Mouse (Mus musculus): ENCODE data around the gene Cdkn2c.

The Cdkn2c gene

GRCm38 (mm10) chr4:109657021-109657850 lies 9.8 kb downstream of the Cdkn2c start:
- peak; percentile 30 for DNase-seq (ENCODE audit: low spot score)

GRCm38 (mm10) chr4:109656301-109656700 lies 10.7 kb downstream of the Cdkn2c start:
- no peak for DNase-seq (ENCODE audit: low spot score)

GRCm38 (mm10) chr4:109655738-109656137 lies 11.3 kb downstream of the Cdkn2c start:
- no peak for DNase-seq (ENCODE audit: low spot score)

- DNase-seq (ENCODE audit: low spot score): no peak
Observed at GRCm38 (mm10) chr4:109654701-109655100, 12.3 kb downstream of the Cdkn2c start.

GRCm38 (mm10) chr4:109653251-109653650 lies 13.7 kb downstream of the Cdkn2c start:
- DNase-seq (ENCODE audit: low spot score): no peak

- no peak for DNase-seq (ENCODE audit: low spot score)
Observed at GRCm38 (mm10) chr4:109649331-109649730, 17.7 kb downstream of the Cdkn2c start.

- DNase-seq (ENCODE audit: low spot score): no peak
Observed at GRCm38 (mm10) chr4:109647281-109647680, 19.7 kb downstream of the Cdkn2c start.

GRCm38 (mm10) chr4:109641451-109641850 lies 25.5 kb downstream of the Cdkn2c start:
- no peak for DNase-seq (ENCODE audit: low spot score)

GRCm38 (mm10) chr4:109640141-109640540 lies 26.8 kb downstream of the Cdkn2c start:
- DNase-seq (ENCODE audit: low spot score): no peak

GRCm38 (mm10) chr4:109639356-109639755 lies 27.6 kb downstream of the Cdkn2c start:
- no peak for DNase-seq (ENCODE audit: low spot score)

GRCm38 (mm10) chr4:109634971-109635370 lies 32.0 kb downstream of the Cdkn2c start:
- no peak for DNase-seq (ENCODE audit: low spot score)

GRCm38 (mm10) chr4:109631029-109631428 lies 36.0 kb downstream of the Cdkn2c start:
- DNase-seq (ENCODE audit: low spot score): no peak

- no peak for DNase-seq (ENCODE audit: low spot score)
Observed at GRCm38 (mm10) chr4:109630215-109630614, 36.8 kb downstream of the Cdkn2c start.

- DNase-seq (ENCODE audit: low spot score): no peak
Observed at GRCm38 (mm10) chr4:109612596-109612995, 54.4 kb downstream of the Cdkn2c start.
